ENCODE assay signal across 9 mouse cellular contexts in the genomic region with DNA sequence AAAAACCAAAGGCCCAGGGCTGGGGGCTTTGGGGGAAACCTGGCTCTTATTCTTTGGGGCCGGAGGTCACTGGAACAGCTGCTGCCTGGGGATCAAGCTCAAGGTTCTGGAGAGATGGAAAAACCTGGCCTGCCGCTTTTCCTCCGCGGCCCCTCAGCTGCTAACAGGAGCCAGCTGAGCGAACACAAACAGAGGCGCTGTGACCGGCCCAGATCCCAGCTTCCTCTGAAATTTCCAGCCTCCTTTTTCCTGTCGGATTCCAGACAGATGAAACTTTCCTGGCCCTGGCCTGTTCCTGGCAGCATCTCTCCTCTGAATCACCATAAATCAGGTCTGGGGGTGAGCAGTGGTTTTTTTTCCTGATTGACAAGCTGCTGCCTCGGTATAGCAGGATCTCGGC. TPM values are rescaled to one million over a fixed set of nuclear protein-coding genes. Genes with fewer than 3 reads are reported as not detected.
A peak's percentile ranks its signal among the peaks of the same experiment; 100 is the strongest.
DNase-seq lines count a peak whose midpoint lies in the region; TF ChIP-seq lines count a peak whose summit lies in the region.
"Had no signal": no experiment of that assay in that cellular context is flagged by ENCODE, and none has a peak within 500 bp of the region (broad histone marks: within the 10 kb centered on the region; RNA-seq: fewer than 3 reads in every experiment).

No protein-coding gene starts in this region.

- no peak for TF ChIP-seq POLR2A in myocyte (IDR thresholded peaks at IDR 0.05; ENCODE audit: insufficient read length, low read depth)

- no peak overlapping the region for H3ac ChIP-seq in myocyte (ENCODE audit: control insufficient read depth, insufficient read length)

- no peaks in the 10 kb centered on the region for H3K79me2 ChIP-seq in myocyte (ENCODE audit: control insufficient read depth, insufficient read depth)

- H3K4me3 ChIP-seq in myocyte = no peak overlapping the region
- H3K4me3 ChIP-seq: liver, embryonic 15.5 days had no signal

- no peaks in the 10 kb centered on the region for H3K36me3 ChIP-seq in myocyte (ENCODE audit: control insufficient read depth, insufficient read depth)
- H3K36me3 ChIP-seq: liver, embryonic 15.5 days had no signal

- no peaks in the 10 kb centered on the region for H3K27me3 ChIP-seq in myocyte (ENCODE audit: control insufficient read depth, insufficient read depth, insufficient read length)
- H3K27me3 ChIP-seq: liver, embryonic 15.5 days had no signal

- peak overlapping the region; percentile 36 for H3K4me2 ChIP-seq in myocyte (ENCODE audit: low read depth)
- H3K4me2 ChIP-seq: liver, embryonic 15.5 days had no signal

- peak; percentile 42 to 63 for DNase-seq in urinary bladder, postnatal 4 days (ENCODE audit: low spot score in 2 of 2)
- no peak for DNase-seq in urinary bladder, postnatal 25 days (ENCODE audit: low spot score)
- peak; percentile 81 for DNase-seq in heart, adult 8-10 months (ENCODE audit: low spot score)
- DNase-seq in kidney, adult 8-10 months = peak; percentile 30 to 34
- DNase-seq in cerebellum, adult 9-11 months = no peak
- no peak for DNase-seq in right cerebral cortex, postnatal 10 days (ENCODE audit: low spot score in 2 of 2)
- no peak for DNase-seq in layer of hippocampus, postnatal 10 days (ENCODE audit: low spot score in 2 of 2)

TF ChIP-seq in myocyte, 11 proteins besides CTCF, POLR2A, EP300 and RAD21:
- TF ChIP-seq MYOD1 (IDR thresholded peaks at IDR 0.05; ENCODE audit: control insufficient read depth in 1 of 3, insufficient read length in 2 of 3, low read depth in 2 of 3) = peak in 1 of 3 experiments; percentile 25
- TF ChIP-seq CEBPB (IDR thresholded peaks at IDR 0.05; ENCODE audit: insufficient read depth, poor library complexity, severe bottlenecking) = no peak

RNA-seq across cellular contexts. Expression of a gene that starts 44.9 kb away (rescaled TPM):
- total RNA-seq in heart, adult 8-10 months (2022) = under 1 TPM in 2 of 4 experiments, not detected in 2; 0.68 to 0.86 TPM
- 21.2 TPM for polyA plus RNA-seq in myocyte (2012; fragmentation: generic; extraction: Trizol)
- total RNA-seq in layer of hippocampus, postnatal 10 days (2021) = 10 to 100 TPM; 25.8 to 29.3 TPM

Comparison
In these comparisons a context has a peak if more than half of its experiments do, and no peak if none do; other contexts are left out.
1. DNase-seq: peak in urinary bladder, postnatal 4 days (2 of 2), heart, adult 8-10 months (single experiment) and kidney, adult 8-10 months (2 of 2); none in urinary bladder, postnatal 25 days (single experiment), cerebellum, adult 9-11 months (single experiment), right cerebral cortex, postnatal 10 days (0 of 2) and layer of hippocampus, postnatal 10 days (0 of 2).
2. RNA of a gene that starts 44.9 kb away (total RNA-seq): 25.8 to 29.3 TPM in layer of hippocampus, postnatal 10 days; 0.68 to 0.86 TPM in heart, adult 8-10 months; every median in the first group is over 10 times any median in the second.